Mouse (Mus musculus) lung, postnatal 0 days (tissue): ENCODE data around the gene Pcdh9.

Experiments used
- CTCF ChIP-seq: IDR thresholded peaks from 2 replicates; pipeline ENCODE4 v1.5.1; 2016; ENCODE audit warnings: antibody characterized with exemption, mild to moderate bottlenecking
- EP300 ChIP-seq: IDR thresholded peaks from 2 replicates; pipeline ENCODE4 v1.6.1; 2016; ENCODE audit warnings: antibody characterized with exemption, mild to moderate bottlenecking, control low read depth

DNA sequence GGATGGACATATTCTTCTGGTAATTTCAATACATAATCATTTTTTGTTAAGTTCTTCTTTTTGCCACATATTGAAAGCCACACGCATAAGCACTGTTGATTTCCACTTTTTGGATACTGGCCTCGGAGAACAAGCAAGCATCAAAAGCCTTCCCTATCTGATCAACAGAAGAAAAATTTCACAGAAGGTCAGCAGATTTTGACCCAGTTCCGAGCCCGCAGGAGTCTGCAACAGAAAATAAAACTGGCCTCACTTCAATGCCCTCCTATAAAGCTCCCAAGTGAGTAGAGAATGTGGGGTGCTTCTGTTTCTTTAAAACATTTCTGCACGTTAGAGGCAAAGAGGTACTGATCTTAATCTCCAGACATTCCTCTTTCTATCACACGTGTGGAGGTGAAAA lies 63.3 kb downstream of the Pcdh9 start:
- no peak for TF ChIP-seq CTCF
- no peak for TF ChIP-seq EP300
